Mouse (Mus musculus) bone marrow, adult 2 months (tissue): ENCODE measurements at regions not wholly inside any gene's neighbourhood (a gene's known extent, or its start where the extent isn't known, plus 50 kb on each side); places are given as distances from the start of the nearest gene placed in this dataset.

Experiments used
- H3K27ac ChIP-seq: fragments of 200-500 bp; 2 replicates; pipeline ENCODE4 v1.5.1; 2012; ENCODE audit warnings: low read depth, mild to moderate bottlenecking, control low read depth, inconsistent platforms, low read length; ENCODE audit not compliant: control insufficient read depth, poor library complexity, insufficient read depth
- H3K4me1 ChIP-seq: fragments of 200-500 bp; 2 replicates; pipeline ENCODE4 v1.6.1; 2011; ENCODE audit warnings: low read length; ENCODE audit not compliant: control insufficient read depth, insufficient read depth
- H3K4me3 ChIP-seq: fragments of 200-500 bp; replicated peaks from 2 replicates; pipeline ENCODE3; 2011; ENCODE audit warnings: mild to moderate bottlenecking, low read depth, low read length, control low read depth; ENCODE audit not compliant: control insufficient read depth
- CTCF ChIP-seq: fragments of 200-500 bp; IDR thresholded peaks from 2 replicates; pipeline ENCODE4 v1.5.1; 2011; ENCODE audit warnings: low read length, control low read depth; ENCODE audit not compliant: control insufficient read depth, insufficient read depth
- POLR2A ChIP-seq: fragments of 200-500 bp; IDR thresholded peaks from 2 replicates; pipeline ENCODE4 v1.6.1; 2011; ENCODE audit warnings: low read depth, mild to moderate bottlenecking, control low read depth, low read length, borderline replicate concordance; ENCODE audit not compliant: control insufficient read depth
- WGBS: fragments of 180-500 bp; shearing (Covaris S2); methylation state at CpG from one replicate; pipeline ENCODE4 v1.1.7; 2018; 5-methylcytosine and 5-hydroxymethylcytosine counted together

- TF ChIP-seq CTCF: no peak
- TF ChIP-seq POLR2A: no peak
- Histone ChIP-seq H3K27ac (no peak overlapping the region), H3K4me3 (no peak overlapping the region), H3K4me1 (no peaks in the 10 kb centered on the region)
- 62% methylated on average over 3 of the region's 3 CpGs for WGBS
Measured at GRCm38 (mm10) chr5:133940841-133941240, 158.7 kb upstream of the Castor2 start.

GRCm38 (mm10) chr5:133940030-133940429, 159.5 kb upstream of the Castor2 start:
- 84% methylated on average over 2 of the region's 2 CpGs for WGBS
- no peak overlapping the region for H3K4me3 ChIP-seq
- H3K4me1 ChIP-seq: no peaks in the 10 kb centered on the region
- H3K27ac ChIP-seq: no peak overlapping the region
- TF ChIP-seq CTCF: no peak
- no peak for TF ChIP-seq POLR2A

- WGBS: 69% methylated on average over 9 of the region's 9 CpGs
- no peaks in the 10 kb centered on the region for H3K4me1 ChIP-seq
- H3K27ac ChIP-seq: no peak overlapping the region
- no peak overlapping the region for H3K4me3 ChIP-seq
- TF ChIP-seq CTCF: no peak
- no peak for TF ChIP-seq POLR2A
Measured at GRCm38 (mm10) chr5:133937967-133938918, 161.3 kb upstream of the Castor2 start.

GRCm38 (mm10) chr5:133935451-133935850, 164.1 kb upstream of the Castor2 start:
- TF ChIP-seq POLR2A (no peak), CTCF (no peak)
- H3K27ac ChIP-seq: no peak overlapping the region
- H3K4me1 ChIP-seq: no peaks in the 10 kb centered on the region
- 85% methylated on average over 6 of the region's 6 CpGs for WGBS
- no peak overlapping the region for H3K4me3 ChIP-seq

- WGBS: 52% methylated on average over 6 of the region's 6 CpGs
- no peak for TF ChIP-seq CTCF
- TF ChIP-seq POLR2A: no peak
Measured at GRCm38 (mm10) chr5:133935006-133935405, 164.5 kb upstream of the Castor2 start.

GRCm38 (mm10) chr5:133930101-133930500, 169.4 kb upstream of the Castor2 start:
- no peak for TF ChIP-seq POLR2A
- no peak for TF ChIP-seq CTCF
- 72% methylated on average over 5 of the region's 5 CpGs for WGBS
- Histone ChIP-seq H3K4me1 (no peaks in the 10 kb centered on the region), H3K27ac (no peak overlapping the region), H3K4me3 (no peak overlapping the region)

More at GRCm38 (mm10) chr5:133935006-133935405, 164.5 kb upstream of the Castor2 start:
- Histone ChIP-seq H3K4me1 (no peaks in the 10 kb centered on the region), H3K27ac (no peak overlapping the region), H3K4me3 (no peak overlapping the region)

- TF ChIP-seq CTCF (no peak), POLR2A (no peak)
- Histone ChIP-seq H3K4me1 (no peaks in the 10 kb centered on the region), H3K27ac (no peak overlapping the region), H3K4me3 (no peak overlapping the region)
- 65% methylated on average over 5 of the region's 5 CpGs for WGBS
Measured at GRCm38 (mm10) chr5:133927054-133927453, 172.5 kb upstream of the Castor2 start.

GRCm38 (mm10) chr5:133925184-133925900, 174.2 kb upstream of the Castor2 start:
- Histone ChIP-seq H3K4me1 (no peaks in the 10 kb centered on the region), H3K4me3 (no peak overlapping the region), H3K27ac (no peak overlapping the region)
- no peak for TF ChIP-seq POLR2A
- TF ChIP-seq CTCF: no peak
- WGBS: 39% methylated on average over 5 of the region's 5 CpGs
